Mouse (Mus musculus) lung, embryonic 16.5 days (tissue): ENCODE results near the gene Ccdc163. TPM values are rescaled to one million over a fixed set of nuclear protein-coding genes. Genes with fewer than 3 reads are reported as not detected.
"Not testable (repeated sequence)": the region's sequence is repeated elsewhere in the genome, so short reads cannot be mapped to it uniquely, and the experiment has no call there.

ENCODE experiments used
- ATAC-seq: fragments of 200-750 bp; cut with Nextera tagmentation; 2 replicates; pipeline ENCODE4 v1.8.0; 2017; ENCODE audit warnings: low read depth, mild to moderate bottlenecking, moderate library complexity
- H3K27ac ChIP-seq: fragments of 300-500 bp; sonication (generic); 2 replicates; pipeline ENCODE4 v1.5.1; 2014; ENCODE audit warnings: mild to moderate bottlenecking, control low read depth, low read length
- H3K27me3 ChIP-seq: fragments of 300-500 bp; sonication (generic); 2 replicates; pipeline ENCODE4 v1.6.1; 2014; ENCODE audit warnings: low read depth, low read length, mixed read lengths; ENCODE audit not compliant: control insufficient read depth, insufficient read depth
- H3K36me3 ChIP-seq: fragments of 300-500 bp; sonication (generic); 2 replicates; pipeline ENCODE4 v1.6.1; 2014; ENCODE audit warnings: low read length; ENCODE audit not compliant: control insufficient read depth, insufficient read depth
- H3K4me1 ChIP-seq: fragments of 300-500 bp; sonication (generic); replicated peaks from 2 replicates; pipeline ENCODE4 v1.6.1; 2014; ENCODE audit warnings: low read length, mixed read lengths; ENCODE audit not compliant: control insufficient read depth, insufficient read depth
- H3K4me2 ChIP-seq: fragments of 300-500 bp; sonication (generic); 2 replicates; pipeline ENCODE4 v1.6.1; 2014; ENCODE audit warnings: low read depth, low read length, control low read depth
- H3K4me3 ChIP-seq: fragments of 300-500 bp; sonication (generic); 2 replicates; pipeline ENCODE4 v1.5.1; 2014; ENCODE audit warnings: mild to moderate bottlenecking, low read length, control low read depth
- H3K9ac ChIP-seq: fragments of 300-500 bp; sonication (generic); 2 replicates; pipeline ENCODE4 v1.6.1; 2014; ENCODE audit warnings: low read length, control low read depth
- H3K9me3 ChIP-seq: fragments of 300-500 bp; sonication (generic); 2 replicates; pipeline ENCODE4 v1.6.1; 2016; ENCODE audit warnings: low read length; ENCODE audit not compliant: control insufficient read depth
- WGBS: fragments of 180-500 bp; shearing (Covaris S2); extraction: QIAGEN DNeasy Blood & Tissue Kit; methylation state at CpG from one replicate; pipeline ENCODE4 v1.1.7; 2014; 5-methylcytosine and 5-hydroxymethylcytosine counted together
- polyA plus RNA-seq: library from polyadenylated mRNA; unstranded; fragments of >200 nt; fragmentation: Nextera tagmentation; extraction: Ambion mirVana; gene quantifications from 2 replicates; pipeline ENCODE4 v1.2.1, GENCODE M21; 2015

The Ccdc163 gene
- polyA plus RNA-seq, 1 experiment from 2014 or later: 35.2 TPM

- ATAC-seq, H3K9ac ChIP-seq, H3K4me3 ChIP-seq, H3K4me1 ChIP-seq, H3K27me3 ChIP-seq, H3K4me2 ChIP-seq, H3K36me3 ChIP-seq, H3K27ac ChIP-seq, H3K9me3 ChIP-seq: not testable (repeated sequence)
- WGBS: 85% methylated on average over 6 of the region's 6 CpGs
Observed at GRCm38 (mm10) chr4:116674761-116675160, 33.5 kb upstream of the Ccdc163 start.

GRCm38 (mm10) chr4:116676027-116676426 lies 32.3 kb upstream of the Ccdc163 start:
- no peak overlapping the region for H3K27ac ChIP-seq
- no peaks in the 10 kb centered on the region for H3K36me3 ChIP-seq
- 76% methylated on average over 3 of the region's 3 CpGs for WGBS
- H3K9ac ChIP-seq: no peak overlapping the region
- H3K4me3 ChIP-seq: no peak overlapping the region
- peaks cover 6% of the 10 kb centered on the region; the same call in 1 of the 2 replicates for H3K4me1 ChIP-seq
- no peak overlapping the region for H3K4me2 ChIP-seq
- no peaks in the 10 kb centered on the region for H3K27me3 ChIP-seq
- no peaks in the 10 kb centered on the region for H3K9me3 ChIP-seq
- no peak for ATAC-seq

GRCm38 (mm10) chr4:116677808-116678207 lies 30.5 kb upstream of the Ccdc163 start:
- Histone ChIP-seq H3K9me3 (no peaks in the 10 kb centered on the region), H3K9ac (no peak overlapping the region), H3K36me3 (no peaks in the 10 kb centered on the region), H3K4me2 (no peak overlapping the region), H3K27ac (no peak overlapping the region), H3K4me1 (peaks cover 4% of the 10 kb centered on the region; the same call in 1 of the 2 replicates), H3K27me3 (no peaks in the 10 kb centered on the region), H3K4me3 (no peak overlapping the region)
- ATAC-seq: no peak
- 72% methylated on average over 1 of the region's 1 CpGs for WGBS

DNA sequence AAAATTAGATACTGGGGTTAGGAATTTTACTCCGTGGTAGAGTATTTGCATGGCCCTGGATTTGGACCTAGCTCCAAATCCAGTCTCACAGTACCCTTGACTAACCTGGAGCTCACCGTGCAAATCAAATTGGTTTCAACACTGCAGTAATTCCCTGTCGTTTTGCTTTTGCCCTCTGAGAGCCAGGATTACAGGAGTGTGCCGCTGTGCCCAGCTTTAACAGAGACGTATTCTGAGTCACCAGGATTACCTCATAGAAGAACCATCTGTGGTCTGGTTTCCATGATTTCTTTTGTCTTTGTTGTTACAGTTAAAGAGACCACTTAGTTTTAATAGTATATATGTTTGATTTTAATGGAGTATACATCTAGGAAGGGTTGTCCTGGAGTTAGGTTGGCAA lies 29.2 kb upstream of the Ccdc163 start:
- ATAC-seq: no peak
- Histone ChIP-seq H3K36me3 (no peaks in the 10 kb centered on the region), H3K9me3 (no peaks in the 10 kb centered on the region), H3K27ac (no peak overlapping the region), H3K4me3 (no peak overlapping the region), H3K27me3 (no peaks in the 10 kb centered on the region), H3K4me1 (no peaks in the 10 kb centered on the region), H3K9ac (no peak overlapping the region), H3K4me2 (no peak overlapping the region)
- 70% methylated on average over 5 of the region's 5 CpGs for WGBS

GRCm38 (mm10) chr4:116680521-116680920 lies 27.8 kb upstream of the Ccdc163 start:
- not testable (repeated sequence) for H3K4me2 ChIP-seq, H3K27ac ChIP-seq

GRCm38 (mm10) chr4:116683957-116684356 lies 24.4 kb upstream of the Ccdc163 start:
- ATAC-seq: no peak
- no peak overlapping the region for H3K4me2 ChIP-seq
- H3K9ac ChIP-seq: no peak overlapping the region
- H3K27me3 ChIP-seq: no peaks in the 10 kb centered on the region
- no peaks in the 10 kb centered on the region for H3K9me3 ChIP-seq
- WGBS: 75% methylated on average over 4 of the region's 4 CpGs
- H3K27ac ChIP-seq: no peak overlapping the region
- H3K4me3 ChIP-seq: no peak overlapping the region
- peaks cover 14% of the 10 kb centered on the region for H3K4me1 ChIP-seq
- peaks cover 11% of the 10 kb centered on the region for H3K36me3 ChIP-seq

More at GRCm38 (mm10) chr4:116680521-116680920, 27.8 kb upstream of the Ccdc163 start:
- not testable (repeated sequence) for H3K4me1 ChIP-seq, ATAC-seq, H3K36me3 ChIP-seq, H3K9me3 ChIP-seq, H3K9ac ChIP-seq, H3K27me3 ChIP-seq, H3K4me3 ChIP-seq
- 85% methylated on average over 4 of the region's 4 CpGs for WGBS

DNA sequence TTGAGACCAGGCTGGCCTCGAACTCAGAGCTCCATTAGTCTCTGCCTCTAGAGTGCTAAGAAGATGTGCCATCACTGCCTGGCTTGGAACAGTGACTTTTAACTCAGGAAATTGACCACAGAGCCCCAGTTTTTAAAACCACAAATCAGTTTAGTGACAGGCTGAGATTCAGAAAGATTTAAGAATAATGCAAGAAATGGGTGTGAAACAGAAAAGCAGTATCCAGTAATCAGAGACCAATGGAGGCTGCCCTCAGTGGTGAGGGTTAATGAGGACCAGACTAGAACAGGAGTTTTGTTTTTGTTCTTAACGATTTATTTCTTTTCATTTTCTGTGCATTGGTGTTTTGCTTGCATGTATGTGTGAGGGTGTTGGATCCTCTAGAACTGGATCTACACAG lies 23.6 kb upstream of the Ccdc163 start:
- 72% methylated on average over 2 of the region's 2 CpGs for WGBS
- H3K4me3 ChIP-seq: no peak overlapping the region; the same call in 1 of the 2 replicates

GRCm38 (mm10) chr4:116685402-116686061 lies 22.8 kb upstream of the Ccdc163 start, which contains the start of gene Prdx1:
Prdx1 (plus strand) TSS chr4:116685544.
- H3K9me3 ChIP-seq: no peaks in the 10 kb centered on the region
- peak within 1 kb of the TSS; percentile 80 for H3K4me3 ChIP-seq
- peaks cover 14% of the 10 kb centered on the region for H3K4me1 ChIP-seq
- peak; percentile 97 for ATAC-seq
- WGBS: under 1% methylated on average over 56 of the region's 56 CpGs
- H3K27ac ChIP-seq: peak within 1 kb of the TSS; percentile 98
- peak within 1 kb of the TSS; percentile 87 for H3K9ac ChIP-seq
- H3K27me3 ChIP-seq: no peaks in the 10 kb centered on the region
- peaks cover 18% of the 10 kb centered on the region for H3K36me3 ChIP-seq
- peak within 1 kb of the TSS; percentile 78 for H3K4me2 ChIP-seq

More for the DNA sequence above, 23.6 kb upstream of the Ccdc163 start:
- H3K9me3 ChIP-seq: no peaks in the 10 kb centered on the region
- no peak for ATAC-seq
- peak overlapping the region; percentile 78; the same call in 1 of the 2 replicates for H3K4me2 ChIP-seq
- H3K27me3 ChIP-seq: no peaks in the 10 kb centered on the region
- H3K36me3 ChIP-seq: peaks cover 17% of the 10 kb centered on the region
- peak overlapping the region; percentile 87; the same call in 1 of the 2 replicates for H3K9ac ChIP-seq
- peaks cover 14% of the 10 kb centered on the region for H3K4me1 ChIP-seq
- peak overlapping the region; percentile 98 for H3K27ac ChIP-seq

DNA sequence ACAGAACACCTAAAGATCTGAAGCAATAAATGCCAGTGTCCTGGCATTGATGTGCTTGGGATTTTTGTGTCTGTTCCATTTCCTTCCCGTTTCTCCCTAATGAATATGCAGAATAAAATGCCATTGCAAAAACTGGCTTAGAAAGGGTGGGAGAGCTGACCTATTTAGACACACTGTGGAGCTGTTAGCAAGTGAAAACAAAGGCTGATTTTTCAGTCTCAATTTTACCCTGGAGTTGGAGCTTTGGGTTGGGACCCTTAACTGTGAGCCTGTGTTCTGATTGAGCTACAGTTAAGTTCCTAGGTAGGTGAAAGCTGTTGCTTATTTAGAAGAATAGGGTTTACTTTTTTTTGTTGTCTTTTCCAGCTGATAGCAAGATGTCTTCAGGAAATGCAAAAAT lies 21.3 kb upstream of the Ccdc163 start:
- H3K4me2 ChIP-seq: peak overlapping the region; percentile 78
- H3K4me3 ChIP-seq: peak overlapping the region; percentile 80
- WGBS: 21% methylated on average over 1 of the region's 1 CpGs
- H3K9me3 ChIP-seq: no peaks in the 10 kb centered on the region
- H3K36me3 ChIP-seq: peaks cover 20% of the 10 kb centered on the region
- no peak for ATAC-seq
- no peaks in the 10 kb centered on the region for H3K27me3 ChIP-seq
- H3K9ac ChIP-seq: peak overlapping the region; percentile 87
- H3K27ac ChIP-seq: no peak overlapping the region
- H3K4me1 ChIP-seq: peaks cover 17% of the 10 kb centered on the region
